Mouse (Mus musculus): ENCODE results near the gene Col25a1.

The Col25a1 gene

DNA sequence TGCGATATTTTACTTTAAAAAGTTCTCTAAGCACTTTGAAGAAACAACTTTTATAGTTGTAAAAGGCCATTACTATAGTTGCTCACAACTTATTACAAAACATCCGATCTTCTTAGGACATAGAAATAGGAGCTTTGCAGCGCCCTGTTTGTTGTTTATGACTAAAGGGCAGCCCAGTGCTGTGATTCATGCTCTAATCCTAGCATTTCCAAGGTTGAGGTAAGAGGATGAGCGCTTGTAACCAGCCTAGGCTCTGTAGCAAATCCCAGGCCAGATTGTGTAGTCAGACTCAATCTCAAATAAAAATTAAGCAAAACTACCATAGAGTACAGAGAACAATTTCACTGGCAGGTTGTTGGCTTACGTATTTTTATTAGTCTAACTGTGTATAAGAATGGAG is 246.5 kb downstream of the Col25a1 start:
- no peak for DNase-seq (ENCODE audit: low spot score)

DNA sequence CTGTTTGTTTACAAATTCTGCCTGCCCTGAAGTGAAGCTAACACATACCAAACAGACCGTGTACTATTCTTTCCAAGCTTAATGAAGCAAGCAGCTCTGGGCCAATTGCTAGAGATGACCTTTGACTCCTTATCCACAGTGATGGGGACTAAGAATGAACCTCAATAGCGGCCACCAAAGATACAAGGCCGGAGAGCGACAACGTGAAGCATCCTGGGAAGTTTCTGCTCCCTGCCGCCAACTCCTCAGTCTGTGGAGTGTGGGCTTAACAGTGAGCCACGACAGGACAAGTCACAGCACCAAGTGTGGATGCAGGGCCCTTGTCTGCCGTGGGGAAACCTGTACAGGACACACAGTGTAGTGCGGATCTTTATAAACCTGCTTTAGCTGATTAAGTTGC is 247.3 kb downstream of the Col25a1 start:
- DNase-seq (ENCODE audit: low spot score) = no peak

DNA sequence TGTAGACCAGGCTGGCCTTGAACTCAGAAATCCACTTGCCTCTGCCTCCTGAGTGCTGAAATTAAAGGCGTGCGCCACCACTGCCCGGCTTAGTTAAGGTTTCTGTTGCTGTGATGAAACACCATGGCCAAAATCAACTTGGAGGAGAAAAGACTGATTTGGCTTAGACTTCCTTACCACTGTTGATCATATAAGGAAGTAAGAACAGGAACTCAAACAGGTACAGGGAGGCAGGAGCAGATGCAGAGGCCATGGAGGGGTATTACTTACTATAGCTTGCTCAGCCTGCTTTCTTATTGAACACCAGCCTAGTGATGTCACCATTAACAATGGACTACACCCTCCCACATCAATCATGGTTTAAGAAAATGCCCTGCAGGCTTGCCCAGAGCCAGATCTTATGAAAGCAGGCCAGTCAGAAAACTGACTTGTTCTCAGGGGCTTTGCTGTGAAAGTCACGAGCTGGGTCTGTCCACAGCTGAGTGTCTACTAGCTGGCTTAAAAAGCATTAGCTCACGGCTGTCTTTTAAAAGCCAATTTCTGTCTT is 249.1 kb downstream of the Col25a1 start:
- no peak for DNase-seq (ENCODE audit: low spot score)

DNA sequence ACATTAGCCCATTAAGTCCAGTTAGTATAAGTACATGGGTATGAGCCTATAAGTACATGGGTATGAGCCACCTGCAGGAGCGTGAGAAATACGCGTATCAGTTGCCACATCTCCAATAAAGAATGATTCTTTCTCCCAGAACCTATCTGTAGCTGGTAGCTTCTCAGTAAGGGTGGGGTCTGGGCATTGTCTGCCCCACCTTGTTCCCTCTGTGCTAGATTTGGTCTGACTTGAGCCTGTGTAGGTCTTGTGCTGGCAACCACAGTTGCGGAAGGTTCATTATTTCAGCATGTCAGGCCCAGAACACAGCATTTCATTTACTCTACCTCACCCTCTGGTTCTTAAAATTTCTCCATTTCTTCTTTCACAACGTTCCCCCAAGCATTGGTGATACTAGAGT is 250.4 kb downstream of the Col25a1 start:
- DNase-seq (ENCODE audit: low spot score) = no peak

DNA sequence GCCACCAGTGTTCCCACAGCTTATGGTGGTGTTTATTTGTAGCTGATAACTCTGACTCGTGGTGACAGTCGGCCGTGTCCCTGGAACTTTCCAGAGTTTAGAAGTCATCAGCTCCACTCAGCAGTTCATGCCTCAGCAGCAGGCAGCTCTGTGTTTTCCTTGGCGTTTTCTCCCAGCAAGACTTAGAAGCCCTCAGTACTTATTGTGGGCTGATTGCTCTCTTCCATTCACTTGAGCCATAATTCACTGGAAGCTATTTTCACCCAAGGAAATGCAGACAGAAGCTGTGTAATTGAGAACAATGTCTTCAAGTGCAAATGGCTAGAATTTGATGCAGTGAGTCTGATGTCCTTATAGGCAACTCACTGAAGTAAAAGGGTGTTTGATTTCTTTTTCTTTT is 254.6 kb downstream of the Col25a1 start:
- no peak for DNase-seq (ENCODE audit: low spot score)

DNA sequence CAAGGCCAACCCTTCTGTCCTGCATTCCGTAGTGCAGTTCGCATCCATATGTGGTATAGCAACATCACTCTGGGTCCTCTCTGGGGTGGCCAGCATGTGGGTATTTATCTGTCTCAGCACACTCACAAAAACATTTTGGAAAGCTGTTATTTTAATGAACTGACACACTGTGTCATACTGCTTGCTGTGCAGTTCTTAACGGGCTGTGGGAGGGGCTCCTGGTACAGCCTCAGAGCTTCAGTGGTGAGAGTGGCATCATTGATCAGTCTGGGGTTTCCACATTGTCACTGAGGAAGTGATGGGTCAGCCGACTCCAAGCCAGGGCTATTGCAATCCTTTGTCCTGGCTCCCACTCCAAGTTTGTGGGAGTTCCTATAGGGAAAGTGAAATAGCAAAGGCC is 255.9 kb downstream of the Col25a1 start:
- no peak for DNase-seq (ENCODE audit: low spot score)

DNA sequence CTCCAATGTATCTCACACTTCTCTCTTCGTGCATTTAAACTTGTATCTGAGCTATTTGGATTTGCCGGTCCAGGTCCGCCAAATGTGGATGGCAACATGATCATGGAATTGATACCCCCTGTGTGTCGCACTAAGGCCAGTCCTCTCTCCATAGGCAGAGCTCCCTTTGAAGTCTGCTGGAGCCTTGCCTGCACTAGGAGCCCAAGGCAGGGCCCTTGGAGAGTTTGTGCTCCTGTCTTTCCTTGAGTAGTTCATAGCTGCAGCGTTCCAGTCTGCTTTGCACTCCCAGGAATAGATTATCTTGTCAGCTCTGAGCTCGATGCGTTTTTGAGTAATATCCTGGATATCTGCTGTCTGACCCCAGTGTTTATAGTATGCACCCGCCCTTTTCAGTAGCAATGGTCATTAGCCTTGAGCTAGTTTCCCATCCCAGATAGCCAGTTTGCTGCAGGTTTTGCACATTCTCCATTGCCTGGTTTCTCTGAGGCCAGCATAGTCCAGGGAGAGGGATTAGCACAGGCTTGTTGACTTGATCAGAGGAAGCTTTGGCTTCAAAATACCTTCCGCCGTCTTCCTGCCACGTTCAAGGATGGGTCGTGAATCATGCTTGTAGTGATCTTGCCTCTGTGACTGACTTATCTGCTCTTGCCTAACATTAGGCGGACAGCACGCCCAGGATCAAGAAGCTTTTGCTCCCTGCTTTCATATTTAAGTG is 258.1 kb downstream of the Col25a1 start:
- DNase-seq (ENCODE audit: low spot score) = no peak

DNA sequence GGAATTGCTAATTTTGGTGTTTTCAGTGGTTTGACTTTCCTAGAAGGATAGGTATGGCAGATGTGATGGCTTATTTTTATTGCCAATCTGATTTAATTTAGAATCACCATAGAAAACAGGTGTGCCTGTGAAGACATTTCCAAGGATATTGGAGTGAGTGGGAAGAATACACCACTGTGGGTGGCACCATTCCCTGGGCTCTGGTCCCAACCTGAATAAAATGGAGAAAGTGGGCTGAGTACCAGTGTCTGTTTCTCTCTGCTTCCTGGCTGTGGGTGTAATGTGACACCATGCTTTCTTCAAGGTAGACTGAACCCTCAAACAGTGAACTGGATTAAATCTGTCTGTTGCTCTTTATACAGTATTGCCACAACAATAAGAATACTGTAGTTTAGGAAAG is 265.3 kb downstream of the Col25a1 start:
- no peak for DNase-seq (ENCODE audit: low spot score)

DNA sequence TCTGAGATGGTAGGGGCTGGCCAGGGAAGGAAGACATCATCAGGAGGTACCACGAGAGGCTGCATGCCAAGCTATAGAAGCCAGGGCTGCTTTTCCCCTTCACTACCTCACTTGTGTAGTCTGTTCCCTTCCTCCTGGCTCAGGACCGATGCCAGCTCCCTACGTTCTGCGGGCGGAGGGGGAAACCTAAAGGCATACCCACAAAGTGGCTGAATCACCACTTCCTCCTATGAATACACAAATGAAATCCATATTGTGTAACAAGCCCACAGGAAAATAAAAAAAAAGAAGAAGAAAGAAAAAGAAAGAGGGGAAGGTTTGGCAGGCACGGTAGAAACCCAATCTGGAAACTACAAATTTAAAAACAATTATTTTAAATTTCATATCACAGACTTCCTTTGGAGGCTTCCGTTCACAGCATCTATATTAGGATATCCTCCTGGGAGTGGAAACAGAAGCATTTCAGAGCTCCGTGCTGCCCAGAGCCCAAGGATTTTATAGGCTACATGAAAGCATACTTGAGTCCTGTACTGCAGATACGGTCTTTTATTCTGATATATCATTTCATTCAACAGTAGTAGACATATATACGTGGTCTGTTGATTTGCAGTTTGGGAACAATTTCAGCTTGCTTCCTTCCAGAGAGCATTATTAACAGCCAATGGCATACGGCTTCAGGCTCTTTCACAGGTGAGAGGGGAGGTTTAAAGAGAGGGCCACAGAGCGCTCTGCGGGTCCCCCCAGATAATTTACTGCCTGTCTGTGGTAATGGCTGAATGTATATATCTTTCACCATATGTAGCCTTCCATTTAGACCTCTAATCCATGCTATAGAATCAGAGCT is 269.6 kb downstream of the Col25a1 start:
- no peak for DNase-seq (ENCODE audit: low spot score)

DNA sequence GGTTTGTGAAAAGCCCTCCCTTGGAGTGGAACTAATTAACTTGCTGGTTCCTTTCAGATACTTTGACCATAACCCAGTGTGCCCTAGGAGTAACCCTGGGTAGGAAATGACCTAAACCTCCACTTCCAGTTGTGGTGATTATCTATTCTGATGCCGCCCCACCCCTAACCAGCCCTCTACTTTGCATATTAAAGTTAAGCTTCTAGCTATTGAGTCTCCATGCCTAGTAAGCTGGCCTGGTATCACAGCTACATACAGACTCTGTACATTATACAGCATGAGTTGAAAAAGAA is 270.2 kb downstream of the Col25a1 start:
- DNase-seq (ENCODE audit: low spot score) = no peak

DNA sequence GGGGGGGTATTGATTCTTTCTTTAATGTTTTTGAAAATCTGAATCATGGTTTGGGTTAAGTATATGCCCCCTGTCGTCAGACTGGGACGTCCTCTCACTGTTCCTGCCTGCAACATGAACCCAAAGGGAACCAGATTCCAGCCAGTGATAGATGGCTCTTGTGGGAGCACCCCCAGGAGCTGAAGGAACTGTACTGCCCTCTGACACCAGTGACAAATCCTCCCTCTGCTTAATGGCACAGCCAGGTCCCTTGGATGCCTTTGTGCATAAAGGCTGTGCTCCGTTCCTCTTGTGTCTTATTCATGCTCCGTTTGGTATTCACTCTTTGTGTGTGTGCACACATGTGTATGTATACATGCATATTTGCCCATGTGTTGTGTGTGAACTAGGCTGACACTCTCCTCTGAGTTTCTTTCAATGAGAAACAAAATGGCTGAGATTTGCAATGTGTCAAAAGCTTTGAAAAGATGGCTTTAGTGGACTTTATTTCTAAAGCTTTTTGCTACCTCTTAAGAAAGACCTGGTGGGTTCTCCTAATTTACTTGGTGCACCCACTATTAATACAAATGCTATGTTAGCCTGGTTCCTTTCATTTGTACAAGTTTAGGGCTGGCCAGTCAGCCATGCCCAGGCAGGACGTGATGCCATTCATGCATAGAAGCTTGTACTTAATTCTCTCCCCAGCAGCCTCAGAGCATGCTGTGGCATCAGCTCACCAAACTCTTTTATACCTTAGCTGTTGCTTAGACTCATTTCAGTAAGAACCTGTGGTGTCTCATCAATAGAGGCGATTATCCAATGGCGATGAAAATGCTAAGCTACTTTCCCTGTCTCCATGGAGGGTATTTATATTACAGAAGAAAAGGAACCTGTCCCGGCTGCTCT is 273.5 kb downstream of the Col25a1 start:
- no peak for DNase-seq (ENCODE audit: low spot score)

DNA sequence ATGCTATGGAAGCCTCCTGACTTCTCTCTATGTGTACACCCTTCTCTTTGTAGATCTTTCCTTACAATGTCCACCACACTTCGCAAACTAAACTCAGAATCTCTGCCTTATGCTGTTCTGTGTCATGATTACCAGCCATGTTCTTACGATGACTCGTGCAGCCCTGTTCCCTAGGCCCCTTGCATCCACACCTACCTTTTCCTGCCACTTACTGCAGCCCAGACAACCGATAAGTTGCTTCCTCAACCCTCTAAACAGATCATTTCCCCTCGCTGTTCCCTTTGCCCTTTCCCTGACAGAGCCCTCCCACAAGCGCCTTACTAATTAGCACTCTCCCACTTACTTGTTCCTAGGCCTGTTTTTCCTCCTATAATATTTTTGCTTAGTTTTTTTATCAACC is 275.9 kb downstream of the Col25a1 start:
- DNase-seq (ENCODE audit: low spot score) = no peak

DNA sequence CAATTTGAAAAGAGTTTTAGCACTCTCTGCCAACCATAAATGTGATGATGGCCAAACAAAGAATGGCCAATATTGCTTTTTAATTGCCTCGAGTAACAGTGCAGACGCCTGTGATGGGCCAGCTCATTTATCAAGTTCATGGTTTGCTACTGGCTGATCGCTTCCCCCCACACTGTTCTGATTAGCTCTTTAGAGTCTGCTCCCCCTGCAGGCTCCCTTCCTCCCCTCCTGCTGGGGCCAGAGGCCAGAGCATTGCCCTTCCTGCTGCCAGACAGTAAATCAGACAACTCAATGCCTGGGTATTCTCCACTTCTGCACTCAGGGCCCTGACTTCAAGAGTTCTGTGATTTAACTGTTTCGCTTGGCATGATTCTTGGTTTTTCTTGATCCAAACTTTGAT is 281.9 kb downstream of the Col25a1 start:
- DNase-seq (ENCODE audit: low spot score) = no peak

DNA sequence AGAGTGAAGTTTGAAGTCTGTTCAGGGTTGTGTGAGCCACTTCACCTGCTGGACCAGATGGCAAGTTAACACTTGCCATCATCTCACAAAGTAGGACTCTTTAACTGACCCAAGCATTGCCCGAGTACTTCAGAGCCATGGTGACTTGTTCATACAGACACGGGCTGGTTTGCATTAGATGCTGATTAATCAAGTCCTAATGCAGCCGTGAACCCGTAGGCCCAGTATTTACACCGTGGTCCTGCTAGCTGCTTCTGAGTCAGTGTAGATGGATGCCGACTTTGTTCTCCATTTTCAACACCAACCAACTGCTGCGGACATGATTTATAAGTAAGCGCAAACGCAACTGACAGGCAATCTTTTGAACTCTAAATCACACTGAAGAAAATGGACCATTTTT is 287.6 kb downstream of the Col25a1 start:
- DNase-seq (ENCODE audit: low spot score) = no peak

DNA sequence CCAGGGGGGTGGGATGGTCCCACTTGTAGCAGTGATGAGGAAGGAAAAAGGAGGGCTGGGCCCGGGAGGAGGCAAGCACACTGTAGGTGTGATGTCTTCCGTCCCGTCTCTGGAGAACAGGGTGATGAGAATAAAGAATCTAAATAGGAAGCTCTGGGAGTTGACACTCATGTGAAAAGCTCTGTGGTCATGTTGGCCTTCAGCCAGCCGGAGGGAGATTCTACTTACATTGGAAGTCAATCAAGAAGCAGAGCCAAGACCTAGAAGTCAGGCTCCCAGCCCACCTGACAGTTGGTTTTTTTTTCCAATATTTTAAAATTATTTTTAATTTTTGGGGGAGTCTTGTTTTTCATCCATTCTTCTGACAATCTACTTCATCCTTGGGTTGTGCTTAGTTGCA is 297.5 kb downstream of the Col25a1 start:
- DNase-seq (ENCODE audit: low spot score) = no peak

DNA sequence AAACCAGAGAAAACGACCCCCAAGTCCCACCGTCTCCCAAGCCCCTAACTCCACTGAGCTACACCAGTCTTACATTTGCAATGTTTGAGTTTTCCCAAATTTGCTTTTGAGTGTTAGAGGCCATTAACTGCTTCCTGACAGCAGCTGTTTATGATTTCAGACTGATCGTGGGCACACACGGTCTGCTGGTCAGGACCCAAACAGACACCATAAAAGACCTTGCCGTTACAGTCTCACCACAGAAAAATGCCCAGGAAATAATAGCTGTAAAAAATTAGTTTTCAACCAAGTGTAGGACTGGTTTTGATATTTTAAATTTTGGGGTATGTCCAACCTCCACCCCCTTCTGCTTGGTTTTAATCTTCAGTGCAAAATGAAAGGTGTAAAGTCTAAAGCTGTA is 298.8 kb downstream of the Col25a1 start:
- no peak for DNase-seq (ENCODE audit: low spot score)

DNA sequence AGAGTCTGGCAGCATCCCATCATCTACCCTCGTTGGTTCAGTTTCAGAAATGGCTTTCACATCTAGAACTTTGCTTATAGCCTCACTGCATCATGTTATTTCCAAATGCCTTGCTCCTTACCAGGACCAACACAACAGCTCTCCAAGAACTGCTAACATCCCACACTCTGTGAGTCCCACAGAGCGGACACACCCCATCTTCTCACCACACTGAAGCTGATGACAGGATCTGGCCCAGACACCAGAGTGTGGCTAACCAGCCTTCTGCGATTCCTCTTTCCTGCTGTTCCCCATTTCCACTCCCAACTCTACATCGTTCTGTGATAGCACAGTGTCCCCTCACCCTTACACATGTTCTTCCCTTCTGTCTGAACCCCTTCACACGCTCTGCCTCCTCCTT is 301.5 kb downstream of the Col25a1 start:
- DNase-seq (ENCODE audit: low spot score) = no peak

DNA sequence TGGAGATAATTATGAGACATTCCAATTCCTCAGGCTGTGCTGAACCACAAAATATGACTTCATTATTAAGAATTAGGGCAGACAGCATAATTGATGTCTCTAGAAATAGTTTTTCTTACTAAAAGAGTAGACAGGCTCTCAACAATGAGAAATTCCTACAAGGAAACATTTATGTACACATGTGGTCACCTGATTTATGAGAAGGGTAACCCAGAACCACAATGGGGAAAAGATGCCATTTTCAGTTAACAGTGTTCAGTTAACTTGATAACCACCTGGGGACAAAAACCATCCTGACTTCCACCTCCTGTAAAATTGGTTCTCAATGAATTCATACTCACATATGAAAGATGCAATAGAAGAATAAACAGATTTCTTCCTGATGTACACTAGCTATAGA is 305.7 kb downstream of the Col25a1 start:
- no peak for DNase-seq (ENCODE audit: low spot score)

DNA sequence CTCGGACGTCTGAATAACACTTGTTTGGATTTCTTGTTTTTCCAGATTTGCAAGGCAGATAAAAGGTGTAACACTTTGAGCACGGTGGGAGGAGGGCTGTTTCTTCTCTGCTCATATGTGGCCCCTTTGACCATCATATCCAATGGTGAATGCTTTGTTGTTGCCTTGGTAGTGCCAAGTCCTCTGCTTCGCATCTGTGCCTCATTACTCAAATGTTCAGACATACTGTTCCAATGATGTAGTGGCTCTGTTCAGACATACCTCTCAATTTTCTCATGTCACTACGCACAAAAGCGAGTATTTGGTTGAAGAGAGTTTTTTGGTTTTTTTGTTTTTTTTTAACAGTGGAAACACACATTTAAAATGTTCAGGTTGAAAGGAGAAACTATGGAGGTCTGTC is 308.5 kb downstream of the Col25a1 start:
- no peak for DNase-seq (ENCODE audit: low spot score)

DNA sequence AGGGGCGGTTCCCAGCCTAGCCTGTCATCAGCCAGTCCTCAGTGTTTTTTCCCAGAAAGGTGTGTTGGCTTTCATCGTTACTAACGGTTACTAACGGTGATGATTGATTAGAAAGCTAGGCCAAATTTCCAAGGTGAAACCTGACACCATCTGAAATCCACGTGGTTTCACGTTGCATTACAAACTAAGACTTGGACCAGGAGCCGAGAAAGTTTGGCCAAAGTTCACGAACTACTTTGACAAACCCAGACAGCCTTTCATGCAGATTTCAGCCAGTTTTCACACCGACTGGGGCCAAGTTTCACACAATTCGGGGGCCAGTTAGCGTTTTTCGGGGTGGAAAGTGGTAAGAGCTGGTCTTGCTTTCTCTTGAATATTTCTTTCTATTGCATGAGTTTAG is 309.4 kb downstream of the Col25a1 start:
- DNase-seq (ENCODE audit: low spot score) = no peak

DNA sequence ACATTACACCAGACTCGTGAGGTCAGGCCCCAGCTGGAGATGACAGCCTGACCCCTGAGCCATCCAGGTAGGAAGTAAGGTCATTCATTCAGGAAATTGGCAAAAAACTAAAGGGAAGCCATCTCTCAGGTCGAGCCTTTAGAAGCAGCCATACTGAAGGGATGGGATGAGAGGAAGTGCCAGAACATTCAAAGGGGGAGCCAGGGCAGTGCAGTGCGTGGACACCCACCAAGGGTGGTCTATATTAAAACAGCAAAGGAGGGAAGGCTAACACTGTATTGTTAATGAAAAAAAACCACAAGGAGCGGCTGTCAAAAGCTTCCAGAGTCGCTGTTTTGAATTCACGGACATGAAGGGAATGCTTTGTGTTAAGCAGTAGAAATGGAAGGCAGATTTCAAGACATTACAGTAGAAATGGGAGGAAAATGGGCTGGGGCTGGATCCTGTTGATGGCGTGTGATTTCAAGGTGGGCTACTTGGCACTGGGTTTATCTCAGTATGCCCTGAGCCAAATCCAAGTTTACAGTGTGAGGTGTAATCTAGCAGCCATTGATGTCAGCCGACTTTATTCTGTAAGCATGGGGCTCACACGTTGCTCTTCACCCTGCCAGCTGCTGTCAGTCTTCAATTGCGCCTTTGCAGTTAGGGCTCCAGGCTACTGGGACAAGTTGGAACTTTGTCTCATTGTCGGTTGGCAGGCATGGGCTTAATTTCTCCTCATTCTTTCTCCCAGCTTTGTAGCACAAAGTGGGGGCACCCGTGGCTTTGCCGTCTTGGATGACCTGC is 312.7 kb downstream of the Col25a1 start:
- DNase-seq (ENCODE audit: low spot score) = no peak

DNA sequence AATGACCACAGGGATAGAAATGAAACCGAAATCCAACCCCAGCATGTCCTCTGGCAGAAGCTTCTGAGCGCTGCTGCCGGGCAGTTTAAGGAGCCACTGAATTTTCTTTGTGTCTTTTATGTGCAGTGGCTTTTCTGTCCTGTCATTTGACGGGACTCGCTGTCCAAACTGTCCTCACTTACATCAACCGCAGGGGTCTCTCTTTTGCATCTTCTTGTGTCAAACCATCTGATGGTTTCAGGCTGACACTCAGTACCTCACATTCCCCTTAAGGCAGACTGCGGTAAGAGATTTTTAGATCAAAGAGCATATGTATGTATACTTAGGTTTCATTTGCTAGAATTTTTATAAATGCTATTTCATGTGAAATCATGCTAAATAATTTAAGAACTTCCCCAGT is 318.6 kb downstream of the Col25a1 start:
- DNase-seq (ENCODE audit: low spot score) = no peak

Data from testis, postnatal 14 days (tissue).